Mouse (Mus musculus): ENCODE results near the gene Vpreb3.

- TF ChIP-seq CTCF (conservative IDR thresholded peaks at IDR 0.05; ENCODE audit: low read length) = peak; percentile 80
- TF ChIP-seq POU5F1 (IDR thresholded peaks at IDR 0.05; ENCODE audit: borderline replicate concordance, low read length) = no peak
Observed at GRCm38 (mm10) chr10:75897373-75897772, 45.5 kb upstream of the Vpreb3 start.
